In the genomic region with DNA sequence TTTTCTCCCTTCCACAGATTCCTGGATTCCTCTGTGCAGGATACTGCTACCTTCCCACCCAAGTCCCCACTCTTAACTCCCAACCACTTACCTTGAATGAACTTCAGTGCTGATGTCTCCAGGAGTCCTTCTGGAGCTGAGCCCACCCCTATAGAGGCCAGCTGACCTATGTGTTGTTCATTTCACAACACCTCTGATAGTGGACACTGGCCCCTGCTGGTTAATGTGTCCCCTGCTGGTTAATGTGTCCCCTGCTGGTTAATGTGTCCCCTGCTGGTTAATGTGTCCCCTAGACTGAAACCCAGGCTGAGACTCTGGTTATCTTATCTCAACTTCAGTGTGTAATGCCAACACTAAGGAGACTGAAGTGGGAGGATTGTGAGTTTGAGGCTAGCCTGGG, we compare ENCODE assay signal across 20 mouse cellular contexts. TPM values are rescaled to one million over a fixed set of nuclear protein-coding genes. Genes with fewer than 3 reads are reported as not detected.
A peak's percentile ranks its signal among the peaks of the same experiment; 100 is the strongest.
DNase-seq lines count a peak whose midpoint lies in the region; ATAC-seq and TF ChIP-seq lines count a peak whose summit lies in the region.
"Had no signal": no experiment of that assay in that cellular context is flagged by ENCODE, and none has a peak within 500 bp of the region (broad histone marks: within the 10 kb centered on the region; RNA-seq: fewer than 3 reads in every experiment).

No protein-coding gene starts in this region.

- no peaks in the 10 kb centered on the region for H3K9me3 ChIP-seq in kidney, postnatal 0 days (replicated peaks; ENCODE audit: low read length)
- H3K9me3 ChIP-seq in liver, embryonic 13.5 days (replicated peaks), result no peaks in the 10 kb centered on the region
- H3K9me3 ChIP-seq: embryonic facial prominence, embryonic 12.5 days; hindbrain, embryonic 13.5 days; midbrain, embryonic 13.5 days had no signal

- POLR2A ChIA-PET in Patski (lab: Charles Lee), result no interaction called here

- peaks cover 30% of the 10 kb centered on the region for H3K27me3 ChIP-seq in Patski
- no peaks in the 10 kb centered on the region for H3K27me3 ChIP-seq in kidney, postnatal 0 days (ENCODE audit: insufficient read depth, low read length)
- no peaks in the 10 kb centered on the region for H3K27me3 ChIP-seq in liver, embryonic 13.5 days
- H3K27me3 ChIP-seq: embryonic facial prominence, embryonic 12.5 days; hindbrain, embryonic 13.5 days; midbrain, embryonic 13.5 days had no signal

- ATAC-seq in Patski, result no peak
- peak; percentile 91 for ATAC-seq in kidney, postnatal 0 days (replicated peaks; ENCODE audit: low FRiP score, low read depth)
- peak; percentile 81 for ATAC-seq in liver, embryonic 13.5 days (ENCODE audit: low read depth)
- ATAC-seq: forebrain, embryonic 16.5 days; midbrain, embryonic 13.5 days had no signal

- no peak overlapping the region for H3K27ac ChIP-seq in kidney, postnatal 0 days
- no peak overlapping the region for H3K27ac ChIP-seq in liver, embryonic 13.5 days
- H3K27ac ChIP-seq: embryonic facial prominence, embryonic 12.5 days; gastrocnemius, adult 2 months; heart, adult 2 months; hindbrain, embryonic 13.5 days; midbrain, embryonic 13.5 days had no signal

- no peaks in the 10 kb centered on the region for H3K4me1 ChIP-seq in kidney, postnatal 0 days (replicated peaks; ENCODE audit: insufficient read depth, low read length)
- 0 out of 2 replicates have a peak, but pooled peaks cover 2% of the 10 kb centered on the region for H3K4me1 ChIP-seq in liver, embryonic 13.5 days (replicated peaks)
- H3K4me1 ChIP-seq: embryonic facial prominence, embryonic 12.5 days; hindbrain, embryonic 13.5 days; midbrain, embryonic 13.5 days had no signal

- no peak overlapping the region for H3K4me3 ChIP-seq in kidney, postnatal 0 days (replicated peaks; ENCODE audit: low read depth, low read length)
- no peak overlapping the region for H3K4me3 ChIP-seq in liver, embryonic 13.5 days (replicated peaks)
- H3K4me3 ChIP-seq: embryonic facial prominence, embryonic 12.5 days; gastrocnemius, adult 2 months; heart, adult 2 months; hindbrain, embryonic 13.5 days; midbrain, embryonic 13.5 days had no signal

- no peak overlapping the region for H3K4me2 ChIP-seq in kidney, postnatal 0 days (ENCODE audit: low read length)
- no peak overlapping the region for H3K4me2 ChIP-seq in liver, embryonic 13.5 days
- H3K4me2 ChIP-seq: embryonic facial prominence, embryonic 12.5 days; hindbrain, embryonic 13.5 days; midbrain, embryonic 13.5 days had no signal

- CTCF ChIA-PET in Patski (lab: Charles Lee), result no interaction called here

- TF ChIP-seq CTCF in Patski (IDR thresholded peaks at IDR 0.05), result peak; percentile 10
- peak; percentile 50 for TF ChIP-seq CTCF in kidney, postnatal 0 days (IDR thresholded peaks at IDR 0.05; ENCODE audit: low read depth)

- in situ Hi-C loops in Patski (cut with MboI; ENCODE audit: low pct_unique_long_range_greater_than_20kb), result no loop called here

- no peak overlapping the region for H3K9ac ChIP-seq in kidney, postnatal 0 days (ENCODE audit: low read depth, low read length)
- no peak overlapping the region for H3K9ac ChIP-seq in liver, embryonic 13.5 days
- H3K9ac ChIP-seq: embryonic facial prominence, embryonic 12.5 days; hindbrain, embryonic 13.5 days; midbrain, embryonic 13.5 days had no signal

- no peaks in the 10 kb centered on the region for H3K36me3 ChIP-seq in kidney, postnatal 0 days (ENCODE audit: insufficient read depth, low read length)
- no peaks in the 10 kb centered on the region for H3K36me3 ChIP-seq in liver, embryonic 13.5 days
- H3K36me3 ChIP-seq: embryonic facial prominence, embryonic 12.5 days; hindbrain, embryonic 13.5 days; midbrain, embryonic 13.5 days had no signal

- DNase-seq in Patski (ENCODE audit: low read depth, low spot score), result no peak
- peak; percentile 92 for DNase-seq in kidney, adult 11 months
- peak; percentile 18 for DNase-seq in kidney, postnatal 0 days (ENCODE audit: low spot score)
- no peak for DNase-seq in liver, embryonic 13.5 days
- DNase-seq in gastrocnemius, adult 18-20 months (ENCODE audit: low spot score), result no peak
- no peak for DNase-seq in cerebellum, postnatal 14 days
- DNase-seq in adrenal gland, postnatal 25 days, result no peak
- DNase-seq: adrenal gland, postnatal 36 days; B cell, adult 2 months; cerebellum, adult 2 months; gastrocnemius, adult 2 months; heart, adult 2 months; layer of hippocampus, postnatal 36 days; left cerebral cortex, postnatal 4 days; lung, adult 2 months; thymus, adult 2 months had no signal

RNA-seq across cellular contexts. Expression of gene Plpp6, which starts 34.7 kb away (rescaled TPM):
- 16.8 TPM for polyA plus RNA-seq in Patski (2021)
- 16.6 and 19.7 TPM in 2 replicates for polyA plus RNA-seq in kidney, postnatal 0 days (2015; fragmentation: Nextera tagmentation; extraction: Ambion mirVana)
- 1.4 TPM in 2 replicates for polyA plus RNA-seq in liver, embryonic 13.5 days (2015; fragmentation: Nextera tagmentation; extraction: Ambion mirVana)
- total RNA-seq in gastrocnemius, adult 18-20 months (2021), result 1 to 10 TPM; 1.5 to 1.8 TPM
- 31.1 and 43.3 TPM in 2 replicates for total RNA-seq in adrenal gland, postnatal 25 days (2021)

RNA-seq across cellular contexts. Expression of gene 4430402I18Rik, which starts 38.6 kb away (rescaled TPM):
- polyA plus RNA-seq in Patski (2021), result 0.63 TPM
- polyA plus RNA-seq in kidney, postnatal 0 days (2015; fragmentation: Nextera tagmentation; extraction: Ambion mirVana), result 9.0 and 10.3 TPM in 2 replicates
- polyA plus RNA-seq in liver, embryonic 13.5 days (2015; fragmentation: Nextera tagmentation; extraction: Ambion mirVana), result 1.1 and 1.7 TPM in 2 replicates
- 1 to 10 TPM; 1.1 to 2.9 TPM for total RNA-seq in gastrocnemius, adult 18-20 months (2021)
- 3.6 and 4.2 TPM in 2 replicates for total RNA-seq in adrenal gland, postnatal 25 days (2021)

Comparison
In these comparisons a context has a peak if more than half of its experiments do, and no peak if none do; other contexts are left out.
1. DNase-seq: peak in kidney, adult 11 months (single experiment) and kidney, postnatal 0 days (single experiment); none in Patski (single experiment), liver, embryonic 13.5 days (single experiment), gastrocnemius, adult 18-20 months (single experiment), cerebellum, postnatal 14 days (0 of 2) and adrenal gland, postnatal 25 days (single experiment).